Mouse (Mus musculus) C2C12 (cell line): Measurements from ENCODE around the gene Trak2. TPM values are rescaled to one million over a fixed set of nuclear protein-coding genes. Genes with fewer than 3 reads are reported as not detected.
"Not testable (repeated sequence)": the region's sequence is repeated elsewhere in the genome, so short reads cannot be mapped to it uniquely, and the experiment has no call there.

Experiments
- H3K27me3 ChIP-seq: one replicate; pipeline ENCODE4 v1.6.1; 2011; ENCODE audit not compliant: control insufficient read depth, insufficient read depth, insufficient read length
- H3K36me3 ChIP-seq: one replicate; pipeline ENCODE4 v1.6.1; 2011; ENCODE audit not compliant: control insufficient read depth, insufficient read depth
- H3K4me3 ChIP-seq: one replicate; pipeline ENCODE4 v1.5.1; 2011; ENCODE audit warnings: mild to moderate bottlenecking, control low read depth; ENCODE audit not compliant: poor library complexity, insufficient read depth, severe bottlenecking
- H3K79me2 ChIP-seq: one replicate; pipeline ENCODE4 v1.6.1; 2011; ENCODE audit not compliant: control insufficient read depth, insufficient read depth
- H3K79me3 ChIP-seq: one replicate; pipeline ENCODE4 v1.6.1; 2011; ENCODE audit warnings: low read depth, control low read depth
- H3ac ChIP-seq: one replicate; pipeline ENCODE3; 2011; ENCODE audit warnings: low read depth; ENCODE audit not compliant: control insufficient read depth, insufficient read length
- CEBPB ChIP-seq: IDR thresholded peaks from one replicate; pipeline ENCODE4 v1.6.1; 2011; ENCODE audit warnings: low read depth, mild to moderate bottlenecking, control low read depth, moderate library complexity
- CTCF ChIP-seq: IDR thresholded peaks from one replicate; pipeline ENCODE4 v1.5.1; 2011; ENCODE audit not compliant: control insufficient read depth, insufficient read depth, insufficient read length
- FOSL1 ChIP-seq: IDR thresholded peaks from one replicate; pipeline ENCODE4 v1.8.0; 2011; ENCODE audit warnings: mild to moderate bottlenecking, low read length; ENCODE audit not compliant: poor library complexity, insufficient read depth, severe bottlenecking
- MAX ChIP-seq: IDR thresholded peaks from one replicate; pipeline ENCODE4 v1.6.1; 2011; ENCODE audit warnings: mild to moderate bottlenecking, control low read depth
- MYOD1 ChIP-seq: IDR thresholded peaks from one replicate; pipeline ENCODE4 v1.6.1; 2011; ENCODE audit warnings: low read depth; ENCODE audit not compliant: control insufficient read depth, insufficient read length
- MYOG ChIP-seq: IDR thresholded peaks from one replicate; pipeline ENCODE4 v1.6.1; 2011; ENCODE audit not compliant: control insufficient read depth, insufficient read length; ENCODE audit errors: extremely low read depth
- USF1 ChIP-seq: IDR thresholded peaks from one replicate; pipeline ENCODE4 v1.6.1; 2011; ENCODE audit warnings: low read depth, mild to moderate bottlenecking, control low read depth, moderate library complexity
- polyA plus RNA-seq: library from polyadenylated mRNA; unstranded; fragments of >200 nt; fragmentation: generic; extraction: Trizol; gene quantifications from one replicate; pipeline ENCODE4 v1.2.1, GENCODE M21; 2012; ENCODE audit warnings: missing spikeins

The Trak2 gene
- polyA plus RNA-seq, 1 experiment, result 12.2 TPM

DNA sequence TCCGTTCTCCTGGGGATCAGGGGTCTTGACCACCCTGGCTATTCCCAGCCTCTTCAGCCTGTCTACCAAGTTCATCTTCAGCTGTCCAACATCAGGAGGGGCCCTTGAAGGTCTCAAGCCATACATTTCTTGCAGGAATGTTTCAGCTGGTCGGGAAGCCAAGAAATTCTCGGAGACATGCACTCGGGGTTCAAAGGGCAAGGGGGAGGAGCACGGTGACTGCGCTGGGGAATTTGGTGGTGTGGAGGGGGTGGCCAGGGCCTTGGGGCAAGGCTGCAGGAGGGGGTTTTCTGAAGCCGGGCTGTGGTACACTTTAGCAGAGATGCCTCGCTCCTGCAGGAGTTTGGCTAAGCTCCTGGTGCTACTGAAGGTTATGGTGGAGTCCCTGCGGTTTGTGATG lies 69.5 kb downstream of the Trak2 start:
- no peaks in the 10 kb centered on the region for H3K79me2 ChIP-seq
- no peak overlapping the region for H3ac ChIP-seq
- no peak overlapping the region for H3K4me3 ChIP-seq
- H3K27me3 ChIP-seq, result no peaks in the 10 kb centered on the region
- TF ChIP-seq MYOG (no peak), MAX (no peak), FOSL1 (no peak), CEBPB (no peak), USF1 (no peak)
- peaks cover 65% of the 10 kb centered on the region for H3K36me3 ChIP-seq
- no peaks in the 10 kb centered on the region for H3K79me3 ChIP-seq

- H3K36me3 ChIP-seq, result peaks cover 16% of the 10 kb centered on the region
- H3K79me2 ChIP-seq, H3K4me3 ChIP-seq, H3K79me3 ChIP-seq, H3ac ChIP-seq, H3K27me3 ChIP-seq: not testable (repeated sequence)
Observed at GRCm38 (mm10) chr1:58897561-58897960, 75.7 kb downstream of the Trak2 start.

GRCm38 (mm10) chr1:58892386-58892785 lies 80.8 kb downstream of the Trak2 start:
- not testable (repeated sequence) for H3K4me3 ChIP-seq, H3ac ChIP-seq, H3K36me3 ChIP-seq, H3K79me3 ChIP-seq, H3K79me2 ChIP-seq, H3K27me3 ChIP-seq

DNA sequence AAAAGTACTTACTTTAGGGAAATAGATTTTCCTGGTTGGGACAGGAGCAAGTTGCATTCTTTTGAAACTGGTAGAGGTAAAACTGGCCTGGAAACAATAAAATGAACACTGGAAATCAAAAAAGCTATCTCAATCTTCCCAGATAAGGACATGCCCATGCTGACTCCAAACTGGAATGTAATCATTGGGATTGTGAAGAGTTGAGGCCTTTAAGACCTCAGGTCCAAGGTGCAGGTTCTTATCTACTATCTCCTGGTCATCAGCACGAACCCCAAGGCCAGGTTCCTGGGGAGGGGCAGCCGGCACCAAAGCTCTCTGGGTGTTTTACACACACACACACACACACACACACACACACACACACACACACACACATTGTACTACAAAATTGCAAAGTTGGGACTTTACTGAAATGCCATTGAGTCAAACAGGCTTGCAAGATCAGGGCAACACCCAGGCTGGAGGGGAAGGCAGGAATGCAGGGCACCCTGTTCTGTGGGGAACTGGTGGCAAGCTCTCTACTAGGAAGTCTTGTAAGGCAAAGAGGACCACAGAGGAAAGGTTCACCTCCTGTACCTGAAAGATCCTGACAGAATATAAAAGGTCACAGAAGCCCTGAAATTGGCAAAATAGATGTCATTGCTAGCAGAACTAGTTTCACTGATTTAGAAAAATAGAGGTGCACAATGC lies 81.6 kb downstream of the Trak2 start:
- H3K4me3 ChIP-seq, H3K79me2 ChIP-seq, H3ac ChIP-seq, H3K36me3 ChIP-seq, H3K79me3 ChIP-seq, H3K27me3 ChIP-seq: not testable (repeated sequence)

DNA sequence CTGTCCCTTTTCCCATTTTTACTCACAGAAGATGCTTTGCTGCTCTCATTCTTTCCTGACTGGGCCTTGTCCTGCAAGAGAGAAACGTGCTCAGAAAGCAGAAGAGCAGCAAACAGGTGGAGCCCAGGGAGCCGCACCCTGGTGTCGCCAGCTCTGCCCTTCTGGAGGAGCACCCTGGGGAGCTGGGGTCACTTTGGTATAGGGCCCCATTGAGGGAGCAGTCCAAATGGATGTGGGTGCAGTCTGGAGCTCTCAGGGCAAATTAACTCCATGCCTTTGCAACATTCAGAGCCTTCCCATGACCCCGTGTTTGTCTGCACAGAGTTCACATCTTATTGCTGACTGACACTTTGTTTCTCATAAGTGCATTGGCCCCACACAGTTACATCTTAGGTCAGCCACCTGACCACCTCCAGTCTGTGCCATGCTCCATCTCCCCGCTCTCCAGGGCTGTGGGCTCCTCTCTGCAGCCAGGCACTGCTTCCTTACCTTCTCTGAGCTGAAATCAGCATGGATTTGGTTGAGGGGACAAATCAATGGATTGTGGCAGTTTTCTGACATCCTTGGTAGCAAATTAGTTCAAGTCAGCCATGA lies 82.4 kb downstream of the Trak2 start:
- not testable (repeated sequence) for H3K79me3 ChIP-seq, H3K27me3 ChIP-seq, H3K79me2 ChIP-seq

GRCm38 (mm10) chr1:58889826-58890546 lies 83.2 kb downstream of the Trak2 start:
- TF ChIP-seq CTCF, result no peak
- no peak for TF ChIP-seq USF1
- TF ChIP-seq CEBPB, result no peak
- no peak for TF ChIP-seq MYOG
- no peak for TF ChIP-seq FOSL1
- no peak for TF ChIP-seq MYOD1
- TF ChIP-seq MAX, result no peak

More for the DNA sequence above, 82.4 kb downstream of the Trak2 start:
- H3K36me3 ChIP-seq, H3ac ChIP-seq, H3K4me3 ChIP-seq: not testable (repeated sequence)

GRCm38 (mm10) chr1:58885646-58886045 lies 87.6 kb downstream of the Trak2 start:
- TF ChIP-seq MYOD1 (no peak), CTCF (no peak)

More at GRCm38 (mm10) chr1:58889826-58890546, 83.2 kb downstream of the Trak2 start:
- no peaks in the 10 kb centered on the region for H3K79me3 ChIP-seq
- no peak overlapping the region for H3ac ChIP-seq
- no peaks in the 10 kb centered on the region for H3K36me3 ChIP-seq
- no peaks in the 10 kb centered on the region for H3K27me3 ChIP-seq
- H3K4me3 ChIP-seq, result no peak overlapping the region
- H3K79me2 ChIP-seq, result no peaks in the 10 kb centered on the region

DNA sequence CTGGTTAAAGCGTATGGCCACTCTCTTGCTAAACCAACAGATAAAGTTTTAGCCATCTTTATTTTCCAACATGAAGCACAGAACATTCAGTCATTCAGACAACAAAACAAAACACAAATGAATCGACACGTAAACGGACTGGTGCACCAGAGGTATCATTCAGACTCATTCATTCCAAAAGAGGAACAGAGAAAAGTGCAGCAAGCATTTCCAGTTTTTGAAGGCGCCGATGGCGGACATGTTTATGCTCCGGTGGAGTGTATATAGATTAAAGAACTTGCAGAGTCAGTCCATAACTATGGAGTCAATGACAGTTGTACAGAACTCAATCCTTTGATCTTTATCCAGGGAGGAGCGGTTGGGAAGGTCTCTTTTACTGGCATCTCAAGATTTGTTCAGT lies 90.0 kb downstream of the Trak2 start:
- not testable (repeated sequence) for H3ac ChIP-seq, H3K79me2 ChIP-seq, H3K36me3 ChIP-seq, H3K4me3 ChIP-seq, H3K27me3 ChIP-seq, H3K79me3 ChIP-seq

More at GRCm38 (mm10) chr1:58885646-58886045, 87.6 kb downstream of the Trak2 start:
- H3K36me3 ChIP-seq, result no peaks in the 10 kb centered on the region
- H3K79me2 ChIP-seq, result no peaks in the 10 kb centered on the region
- H3ac ChIP-seq, result no peak overlapping the region
- H3K4me3 ChIP-seq, result no peak overlapping the region
- no peaks in the 10 kb centered on the region for H3K79me3 ChIP-seq
- no peaks in the 10 kb centered on the region for H3K27me3 ChIP-seq

DNA sequence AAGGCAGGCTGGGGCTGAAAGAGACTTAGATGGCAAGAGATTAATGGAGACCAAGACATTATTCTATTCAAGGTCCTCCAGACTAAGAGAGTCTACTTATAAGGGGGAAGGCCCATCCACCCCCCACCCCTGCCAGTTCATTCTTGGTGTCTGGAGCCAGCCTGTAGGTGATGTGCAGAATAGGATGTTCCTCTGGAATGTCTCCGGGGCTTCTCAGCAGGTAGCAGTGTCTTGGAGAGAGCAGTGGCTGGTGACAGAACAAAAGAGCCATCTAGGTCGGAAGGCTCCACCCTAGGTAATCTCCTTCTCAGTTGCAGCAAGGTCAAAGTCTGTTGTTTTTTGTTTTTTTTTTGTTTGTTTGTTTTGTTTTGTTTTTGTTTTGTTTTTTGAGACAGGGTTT lies 93.9 kb downstream of the Trak2 start:
- H3K4me3 ChIP-seq, H3K79me2 ChIP-seq, H3K36me3 ChIP-seq, H3K79me3 ChIP-seq, H3K27me3 ChIP-seq, H3ac ChIP-seq: not testable (repeated sequence)

- not testable (repeated sequence) for H3K36me3 ChIP-seq, H3K4me3 ChIP-seq, H3K27me3 ChIP-seq, H3ac ChIP-seq, H3K79me2 ChIP-seq, H3K79me3 ChIP-seq
Observed at GRCm38 (mm10) chr1:58876500-58876899, 96.7 kb downstream of the Trak2 start.
